ENCODE assay signal across 13 mouse cellular contexts in genomic region chr2:52946074-52946473, GRCm38 (mm10).
DNase-seq lines count a peak whose midpoint lies in the region; ATAC-seq lines count a peak whose summit lies in the region.
"Had no signal": no experiment of that assay in that cellular context is flagged by ENCODE, and none has a peak within 500 bp of the region (broad histone marks: within the 10 kb centered on the region; RNA-seq: fewer than 3 reads in every experiment).

No protein-coding gene starts in this region.

- H3K4me2 ChIP-seq in forebrain, embryonic 16.5 days (ENCODE audit: low read length): no peak overlapping the region
- H3K4me2 ChIP-seq in midbrain, embryonic 12.5 days (replicated peaks): 0 out of 2 replicates have a peak overlapping the region, but pooled peaks have one; percentile 7
- H3K4me2 ChIP-seq: lung, embryonic 15.5 days had no signal

- 0 out of 2 replicates have a peak overlapping the region, but pooled peaks have one; percentile 14 for H3K9ac ChIP-seq in forebrain, embryonic 16.5 days (replicated peaks; ENCODE audit: low read depth, low read length)
- H3K9ac ChIP-seq in midbrain, embryonic 12.5 days (replicated peaks): no peak overlapping the region
- H3K9ac ChIP-seq: lung, embryonic 15.5 days had no signal

- H3K4me1 ChIP-seq in forebrain, embryonic 16.5 days (replicated peaks; ENCODE audit: control insufficient read depth, insufficient read depth, low read length): peaks cover 22% of the 10 kb centered on the region
- peaks cover 28% of the 10 kb centered on the region for H3K4me1 ChIP-seq in midbrain, embryonic 12.5 days
- H3K4me1 ChIP-seq: lung, embryonic 15.5 days; megakaryocyte, embryonic 14.5 days had no signal

- H3K27ac ChIP-seq in forebrain, embryonic 16.5 days (ENCODE audit: low read length): peak overlapping the region; percentile 52
- H3K27ac ChIP-seq in midbrain, embryonic 12.5 days (replicated peaks): peak overlapping the region; percentile 80
- H3K27ac ChIP-seq: heart, embryonic 10.5 days; lung, embryonic 15.5 days had no signal

- H3K9me3 ChIP-seq in forebrain, embryonic 16.5 days (ENCODE audit: control insufficient read depth, low read length): no peaks in the 10 kb centered on the region
- no peaks in the 10 kb centered on the region for H3K9me3 ChIP-seq in midbrain, embryonic 12.5 days
- H3K9me3 ChIP-seq: heart, embryonic 10.5 days; lung, embryonic 15.5 days had no signal

- WGBS in forebrain, embryonic 16.5 days: 21% methylated on average over 2 of the region's 2 CpGs
- 31% methylated on average over 2 of the region's 2 CpGs for WGBS in midbrain, embryonic 12.5 days

- H3K4me3 ChIP-seq in forebrain, embryonic 16.5 days (replicated peaks; ENCODE audit: low read length): no peak overlapping the region
- H3K4me3 ChIP-seq in midbrain, embryonic 12.5 days: no peak overlapping the region
- H3K4me3 ChIP-seq: heart, embryonic 10.5 days; lung, embryonic 15.5 days; megakaryocyte, embryonic 14.5 days had no signal

- DNase-seq in retina, postnatal 1 day: peak; percentile 31
- DNase-seq in retina, embryonic 14.5 days (ENCODE audit: low spot score): no peak
- DNase-seq in adrenal gland, adult 8-10 months: no peak
- DNase-seq in ovary, adult 18-20 months (ENCODE audit: low spot score): no peak
- no peak for DNase-seq in left cerebral cortex, adult 18-20 months (ENCODE audit: low spot score in 2 of 2)
- DNase-seq: cerebellum, adult 9-10 months; heart, postnatal 4 days; kidney, adult 18-20 months had no signal

- no peak for ATAC-seq in forebrain, embryonic 16.5 days
- no peak for ATAC-seq in midbrain, embryonic 12.5 days (ENCODE audit: low FRiP score, low read depth)

- no peaks in the 10 kb centered on the region for H3K27me3 ChIP-seq in forebrain, embryonic 16.5 days (replicated peaks; ENCODE audit: control insufficient read depth, insufficient read depth, low read length)
- no peaks in the 10 kb centered on the region for H3K27me3 ChIP-seq in midbrain, embryonic 12.5 days
- H3K27me3 ChIP-seq: lung, embryonic 15.5 days; megakaryocyte, embryonic 14.5 days had no signal

- H3K36me3 ChIP-seq in forebrain, embryonic 16.5 days (ENCODE audit: control insufficient read depth, insufficient read depth): no peaks in the 10 kb centered on the region
- H3K36me3 ChIP-seq in midbrain, embryonic 12.5 days: no peaks in the 10 kb centered on the region
- H3K36me3 ChIP-seq: heart, embryonic 10.5 days; lung, embryonic 15.5 days had no signal
